ENCODE assay signal across 13 mouse cellular contexts in the genomic region with DNA sequence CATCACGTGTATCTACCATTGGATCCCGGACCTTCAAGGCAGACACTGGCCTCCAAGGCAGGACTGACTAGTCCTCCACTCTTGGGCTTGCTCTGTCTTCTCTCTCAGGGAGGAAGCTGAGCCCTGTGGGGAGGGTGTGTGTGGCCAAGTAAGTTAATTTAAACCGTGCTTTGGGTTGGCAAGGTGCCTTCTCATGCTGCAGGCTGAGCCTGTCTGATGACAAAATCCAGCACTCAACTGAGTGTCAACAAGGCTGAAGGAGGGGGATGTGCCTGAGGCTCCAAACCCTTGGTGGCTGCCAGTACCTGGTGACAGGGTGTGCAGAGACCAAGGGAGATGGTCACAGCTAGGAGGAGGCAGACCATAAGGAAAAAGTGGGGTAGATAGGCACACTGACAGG. TPM values are rescaled to one million over a fixed set of nuclear protein-coding genes. Genes with fewer than 3 reads are reported as not detected.
DNase-seq lines count a peak whose midpoint lies in the region; ATAC-seq lines count a peak whose summit lies in the region.
"Had no signal": no experiment of that assay in that cellular context is flagged by ENCODE, and none has a peak within 500 bp of the region (broad histone marks: within the 10 kb centered on the region; RNA-seq: fewer than 3 reads in every experiment).

No protein-coding gene starts in this region.

- H3K4me3 ChIP-seq in hindbrain, embryonic 16.5 days (ENCODE audit: low read length): no peak overlapping the region
- H3K4me3 ChIP-seq: midbrain, embryonic 12.5 days had no signal

- H3K4me1 ChIP-seq in hindbrain, embryonic 16.5 days (ENCODE audit: control insufficient read depth, insufficient read depth, low read depth, low read length): no peaks in the 10 kb centered on the region
- H3K4me1 ChIP-seq: midbrain, embryonic 12.5 days had no signal

- H3K9ac ChIP-seq in hindbrain, embryonic 16.5 days (ENCODE audit: low read depth, low read length): no peak overlapping the region
- H3K9ac ChIP-seq: midbrain, embryonic 12.5 days had no signal

- ATAC-seq in hindbrain, embryonic 16.5 days: no peak

- no peak overlapping the region for H3K4me2 ChIP-seq in hindbrain, embryonic 16.5 days (ENCODE audit: low read length)
- H3K4me2 ChIP-seq: midbrain, embryonic 12.5 days had no signal

- H3K27ac ChIP-seq in hindbrain, embryonic 16.5 days (ENCODE audit: low read depth, low read length): no peak overlapping the region
- H3K27ac ChIP-seq: kidney, postnatal 0 days; midbrain, embryonic 12.5 days had no signal

- WGBS in hindbrain, embryonic 16.5 days: 73% methylated on average over 3 of the region's 3 CpGs

- H3K36me3 ChIP-seq in hindbrain, embryonic 16.5 days (ENCODE audit: control insufficient read depth, insufficient read depth, low read length): no peaks in the 10 kb centered on the region
- H3K36me3 ChIP-seq: midbrain, embryonic 12.5 days had no signal

- no peaks in the 10 kb centered on the region for H3K9me3 ChIP-seq in hindbrain, embryonic 16.5 days (ENCODE audit: control insufficient read depth, low read length)
- H3K9me3 ChIP-seq: midbrain, embryonic 12.5 days had no signal

- H3K27me3 ChIP-seq in hindbrain, embryonic 16.5 days (replicated peaks; ENCODE audit: control insufficient read depth, insufficient read depth, low read length): peaks cover 1% of the 10 kb centered on the region
- H3K27me3 ChIP-seq: CH12.LX had no signal

- intact Hi-C loops in gastrocnemius, postnatal 36 days (cut with DNase I): no loop called here
- intact Hi-C loops in heart, postnatal 25 days (cut with DNase I): loop anchor here (5.0 kb wide), 1 partner anchor 245 kb away; no protein-coding TSS in a partner anchor

- DNase-seq in gastrocnemius, postnatal 25 days: peak; percentile 18
- DNase-seq in gastrocnemius, postnatal 36 days: no peak
- DNase-seq in testis, postnatal 10 days (ENCODE audit: low spot score): peak; percentile 34
- no peak for DNase-seq in testis, postnatal 14 days (ENCODE audit: low spot score)
- peak; percentile 29 for DNase-seq in heart, postnatal 25 days (ENCODE audit: low spot score)
- DNase-seq in lung, postnatal 4 days: peak; percentile 47 to 58
- DNase-seq in adrenal gland, postnatal 10 days: no peak
- DNase-seq: thymus, postnatal 14 days had no signal

RNA-seq across cellular contexts. Expression of gene Stc2, which starts 7.5 kb away (rescaled TPM):
- total RNA-seq in gastrocnemius, postnatal 25 days (2021): 1 to 10 TPM; 3.1 to 4.4 TPM
- total RNA-seq in gastrocnemius, postnatal 36 days (2021): 10 to 100 TPM in 1 of 2 experiments, 1 to 10 TPM in 1; 2.0 to 11.4 TPM
- total RNA-seq in heart, postnatal 25 days (2021): 10 to 100 TPM; 15.0 to 26.0 TPM
- total RNA-seq in adrenal gland, postnatal 10 days (2021): 1 to 10 TPM; 1.6 to 2.8 TPM
- 1.5 and 1.6 TPM in 2 replicates for polyA plus RNA-seq in hindbrain, embryonic 16.5 days (2015; fragmentation: Nextera tagmentation; extraction: Ambion mirVana)
- total RNA-seq: CH12.LX; neutrophil, adult 5-6 weeks had no signal

Comparison
In these comparisons a context has a peak if more than half of its experiments do, and no peak if none do; other contexts are left out.
1. DNase-seq: peak in gastrocnemius, postnatal 25 days (single experiment), testis, postnatal 10 days (single experiment), heart, postnatal 25 days (single experiment) and lung, postnatal 4 days (2 of 2); none in gastrocnemius, postnatal 36 days (0 of 2), testis, postnatal 14 days (single experiment) and adrenal gland, postnatal 10 days (single experiment).